Mouse (Mus musculus): Measurements from ENCODE around the gene Eci2. TPM values are rescaled to one million over a fixed set of nuclear protein-coding genes. Genes with fewer than 3 reads are reported as not detected.

Eci2 gene
- polyA plus RNA-seq (2015; fragmentation: Nextera tagmentation; extraction: Ambion mirVana): 80.1 and 84.6 TPM in 2 replicates

GRCm38 (mm10) chr13:35026879-35027278 lies at the start of gene Eci2:
TSS of gene Eci2 (minus strand) at chr13:35027096.
- Histone ChIP-seq H3K27ac (ENCODE audit: low read length) (no peak within 1 kb of the TSS), H3K9ac (ENCODE audit: low read depth, low read length) (no peak within 1 kb of the TSS), H3K27me3 (ENCODE audit: control insufficient read depth, insufficient read depth, low read depth, low read length) (no peaks in the 10 kb centered on the region), H3K36me3 (ENCODE audit: control insufficient read depth, insufficient read depth, low read length) (no peaks in the 10 kb centered on the region), H3K9me3 (replicated peaks; ENCODE audit: control insufficient read depth, low read length, poor library complexity, severe bottlenecking) (no peaks in the 10 kb centered on the region), H3K4me3 (ENCODE audit: low read depth, low read length) (peak within 1 kb of the TSS; percentile 14; the same call in 1 of the 2 replicates), H3K4me1 (ENCODE audit: control insufficient read depth, insufficient read depth, low read length) (no peaks in the 10 kb centered on the region), H3K4me2 (ENCODE audit: low read length) (peak within 1 kb of the TSS; percentile 39)
- WGBS: 4% methylated on average over 6 of the region's 6 CpGs
- no peak for ATAC-seq

DNA sequence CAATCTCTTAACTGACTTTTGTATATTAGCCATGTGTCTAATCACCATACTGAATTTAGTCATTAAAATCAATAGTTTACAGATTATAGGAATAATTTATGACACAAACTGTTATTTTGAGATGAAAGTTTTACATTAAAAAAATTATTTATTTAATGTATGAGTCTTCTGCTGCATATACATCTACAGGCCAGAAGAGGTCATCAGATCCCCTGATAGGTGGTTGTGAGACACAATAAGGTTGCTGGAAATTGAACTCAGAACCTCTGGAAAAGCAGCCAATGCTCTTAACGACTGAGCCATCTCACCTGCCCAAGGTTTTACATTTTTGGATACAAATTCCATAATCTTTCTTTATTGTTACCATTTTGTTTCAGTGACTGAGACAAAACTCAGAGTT lies 48.0 kb upstream of the Eci2 start:
- Histone ChIP-seq H3K9ac (ENCODE audit: low read depth, low read length) (no peak overlapping the region), H3K27me3 (ENCODE audit: control insufficient read depth, insufficient read depth, low read depth, low read length) (no peaks in the 10 kb centered on the region), H3K4me2 (ENCODE audit: low read length) (no peak overlapping the region), H3K4me3 (ENCODE audit: low read depth, low read length) (no peak overlapping the region), H3K9me3 (replicated peaks; ENCODE audit: control insufficient read depth, low read length, poor library complexity, severe bottlenecking) (no peaks in the 10 kb centered on the region), H3K36me3 (ENCODE audit: control insufficient read depth, insufficient read depth, low read length) (no peaks in the 10 kb centered on the region), H3K4me1 (ENCODE audit: control insufficient read depth, insufficient read depth, low read length) (no peaks in the 10 kb centered on the region), H3K27ac (ENCODE audit: low read length) (no peak overlapping the region)
- 58% methylated on average over 1 of the region's 1 CpGs for WGBS
- ATAC-seq: no peak

GRCm38 (mm10) chr13:35070485-35071472 lies 43.9 kb upstream of the Eci2 start:
- Histone ChIP-seq H3K4me1 (ENCODE audit: control insufficient read depth, insufficient read depth, low read length) (no peaks in the 10 kb centered on the region), H3K9me3 (replicated peaks; ENCODE audit: control insufficient read depth, low read length, poor library complexity, severe bottlenecking) (no peaks in the 10 kb centered on the region), H3K36me3 (ENCODE audit: control insufficient read depth, insufficient read depth, low read length) (no peaks in the 10 kb centered on the region), H3K9ac (ENCODE audit: low read depth, low read length) (no peak overlapping the region), H3K4me3 (ENCODE audit: low read depth, low read length) (no peak overlapping the region), H3K27ac (ENCODE audit: low read length) (no peak overlapping the region), H3K4me2 (ENCODE audit: low read length) (no peak overlapping the region), H3K27me3 (ENCODE audit: control insufficient read depth, insufficient read depth, low read depth, low read length) (no peaks in the 10 kb centered on the region)
- ATAC-seq: no peak
- 52% methylated on average over 9 of the region's 9 CpGs for WGBS

DNA sequence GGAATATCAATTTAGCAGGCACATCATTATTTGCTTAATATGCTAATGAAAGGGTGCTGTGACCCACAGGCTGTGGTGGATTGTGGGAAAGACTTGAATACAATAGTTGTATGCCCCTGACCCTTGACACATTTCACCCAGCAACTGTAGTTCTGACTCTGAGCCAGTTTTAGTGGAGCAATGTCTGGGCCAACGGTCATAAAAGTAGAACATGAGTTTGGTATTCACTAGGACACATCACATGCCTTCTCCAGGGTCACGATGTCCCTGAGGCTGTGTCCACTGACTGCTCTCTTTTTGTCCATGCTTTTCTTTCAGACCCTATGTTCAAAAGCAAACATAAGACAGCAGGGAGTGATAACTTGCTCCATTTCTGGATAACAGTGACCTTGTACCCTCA lies 40.2 kb upstream of the Eci2 start:
- Histone ChIP-seq H3K4me1 (ENCODE audit: control insufficient read depth, insufficient read depth, low read length) (no peaks in the 10 kb centered on the region), H3K4me3 (ENCODE audit: low read depth, low read length) (no peak overlapping the region), H3K9me3 (replicated peaks; ENCODE audit: control insufficient read depth, low read length, poor library complexity, severe bottlenecking) (no peaks in the 10 kb centered on the region), H3K27ac (ENCODE audit: low read length) (no peak overlapping the region), H3K4me2 (ENCODE audit: low read length) (no peak overlapping the region), H3K36me3 (ENCODE audit: control insufficient read depth, insufficient read depth, low read length) (no peaks in the 10 kb centered on the region), H3K27me3 (ENCODE audit: control insufficient read depth, insufficient read depth, low read depth, low read length) (no peaks in the 10 kb centered on the region), H3K9ac (ENCODE audit: low read depth, low read length) (no peak overlapping the region)
- no peak for ATAC-seq
- 80% methylated on average over 2 of the region's 2 CpGs for WGBS

GRCm38 (mm10) chr13:35066033-35066432 lies 39.1 kb upstream of the Eci2 start:
- H3K4me2 ChIP-seq (ENCODE audit: low read length): no peak overlapping the region
- no peaks in the 10 kb centered on the region for H3K9me3 ChIP-seq (replicated peaks; ENCODE audit: control insufficient read depth, low read length, poor library complexity, severe bottlenecking)
- H3K4me3 ChIP-seq (ENCODE audit: low read depth, low read length): no peak overlapping the region
- no peaks in the 10 kb centered on the region for H3K27me3 ChIP-seq (ENCODE audit: control insufficient read depth, insufficient read depth, low read depth, low read length)
- H3K9ac ChIP-seq (ENCODE audit: low read depth, low read length): no peak overlapping the region
- no peak overlapping the region for H3K27ac ChIP-seq (ENCODE audit: low read length)
- H3K36me3 ChIP-seq (ENCODE audit: control insufficient read depth, insufficient read depth, low read length): no peaks in the 10 kb centered on the region
- no peak for ATAC-seq
- H3K4me1 ChIP-seq (ENCODE audit: control insufficient read depth, insufficient read depth, low read length): no peaks in the 10 kb centered on the region
- WGBS: 72% methylated on average over 2 of the region's 2 CpGs

GRCm38 (mm10) chr13:35064381-35064780 lies 37.5 kb upstream of the Eci2 start:
- no peaks in the 10 kb centered on the region for H3K36me3 ChIP-seq (ENCODE audit: control insufficient read depth, insufficient read depth, low read length)
- H3K27ac ChIP-seq (ENCODE audit: low read length): no peak overlapping the region
- H3K4me3 ChIP-seq (ENCODE audit: low read depth, low read length): no peak overlapping the region
- 49% methylated on average over 4 of the region's 4 CpGs for WGBS
- no peak for ATAC-seq
- H3K4me1 ChIP-seq (ENCODE audit: control insufficient read depth, insufficient read depth, low read length): no peaks in the 10 kb centered on the region
- H3K27me3 ChIP-seq (ENCODE audit: control insufficient read depth, insufficient read depth, low read depth, low read length): no peaks in the 10 kb centered on the region
- no peak overlapping the region for H3K4me2 ChIP-seq (ENCODE audit: low read length)
- H3K9me3 ChIP-seq (replicated peaks; ENCODE audit: control insufficient read depth, low read length, poor library complexity, severe bottlenecking): no peaks in the 10 kb centered on the region
- H3K9ac ChIP-seq (ENCODE audit: low read depth, low read length): no peak overlapping the region

GRCm38 (mm10) chr13:35058145-35058544 lies 31.2 kb upstream of the Eci2 start:
- Histone ChIP-seq H3K9me3 (replicated peaks; ENCODE audit: control insufficient read depth, low read length, poor library complexity, severe bottlenecking) (no peaks in the 10 kb centered on the region), H3K27me3 (ENCODE audit: control insufficient read depth, insufficient read depth, low read depth, low read length) (no peaks in the 10 kb centered on the region), H3K4me1 (ENCODE audit: control insufficient read depth, insufficient read depth, low read length) (no peaks in the 10 kb centered on the region), H3K27ac (ENCODE audit: low read length) (no peak overlapping the region), H3K4me3 (ENCODE audit: low read depth, low read length) (no peak overlapping the region), H3K4me2 (ENCODE audit: low read length) (no peak overlapping the region), H3K36me3 (ENCODE audit: control insufficient read depth, insufficient read depth, low read length) (no peaks in the 10 kb centered on the region), H3K9ac (ENCODE audit: low read depth, low read length) (no peak overlapping the region)
- WGBS: 10% methylated on average over 5 of the region's 5 CpGs
- ATAC-seq: no peak

GRCm38 (mm10) chr13:35036486-35036885 lies 9.6 kb upstream of the Eci2 start:
- no peaks in the 10 kb centered on the region for H3K27me3 ChIP-seq (ENCODE audit: control insufficient read depth, insufficient read depth, low read depth, low read length)
- WGBS: 82% methylated on average over 5 of the region's 5 CpGs
- no peak overlapping the region for H3K27ac ChIP-seq (ENCODE audit: low read length)
- no peak overlapping the region for H3K4me2 ChIP-seq (ENCODE audit: low read length)
- H3K9ac ChIP-seq (ENCODE audit: low read depth, low read length): no peak overlapping the region
- no peak overlapping the region for H3K4me3 ChIP-seq (ENCODE audit: low read depth, low read length)
- no peaks in the 10 kb centered on the region for H3K4me1 ChIP-seq (ENCODE audit: control insufficient read depth, insufficient read depth, low read length)
- no peaks in the 10 kb centered on the region for H3K9me3 ChIP-seq (replicated peaks; ENCODE audit: control insufficient read depth, low read length, poor library complexity, severe bottlenecking)
- no peak for ATAC-seq
- no peaks in the 10 kb centered on the region for H3K36me3 ChIP-seq (ENCODE audit: control insufficient read depth, insufficient read depth, low read length)

DNA sequence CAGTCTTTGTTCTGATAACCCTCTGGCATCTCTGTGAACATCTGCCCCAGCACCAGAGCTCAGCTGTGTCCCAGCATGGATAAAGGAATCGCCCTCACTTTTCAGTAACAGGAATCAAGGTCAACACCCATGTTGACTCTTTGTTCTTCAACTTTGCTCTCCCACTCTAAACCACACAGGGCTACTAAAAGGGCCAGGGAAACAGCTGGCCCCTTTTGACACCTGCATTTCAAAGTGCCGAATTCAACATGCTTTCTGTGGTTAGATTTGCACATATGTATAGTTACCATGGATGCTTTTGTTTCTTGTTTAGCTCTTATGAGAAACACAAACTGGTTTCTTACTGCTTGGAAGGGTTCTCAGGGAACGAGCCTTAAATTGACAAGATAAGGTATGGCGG lies 8.8 kb upstream of the Eci2 start:
- 67% methylated on average over 4 of the region's 4 CpGs for WGBS

More for the DNA sequence above, 8.8 kb upstream of the Eci2 start:
- Histone ChIP-seq H3K4me3 (ENCODE audit: low read depth, low read length) (no peak overlapping the region), H3K9ac (ENCODE audit: low read depth, low read length) (no peak overlapping the region), H3K4me1 (ENCODE audit: control insufficient read depth, insufficient read depth, low read length) (no peaks in the 10 kb centered on the region), H3K9me3 (replicated peaks; ENCODE audit: control insufficient read depth, low read length, poor library complexity, severe bottlenecking) (no peaks in the 10 kb centered on the region), H3K27ac (ENCODE audit: low read length) (no peak overlapping the region), H3K36me3 (ENCODE audit: control insufficient read depth, insufficient read depth, low read length) (no peaks in the 10 kb centered on the region), H3K4me2 (ENCODE audit: low read length) (no peak overlapping the region), H3K27me3 (ENCODE audit: control insufficient read depth, insufficient read depth, low read depth, low read length) (no peaks in the 10 kb centered on the region)
- no peak for ATAC-seq

Measured in midbrain, embryonic 16.5 days (tissue).